Mouse (Mus musculus): ENCODE data around the gene Cd300lb. TPM values are rescaled to one million over a fixed set of nuclear protein-coding genes. Genes with fewer than 3 reads are reported as not detected.
A peak's percentile ranks its signal among the peaks of the same experiment; 100 is the strongest.

The Cd300lb gene
- total RNA-seq, 1 experiment from 2014 or later = 3.5 TPM

GRCm38 (mm10) chr11:114896085-114896484 is 38.1 kb downstream of the Cd300lb start:
- no peak for ATAC-seq (replicated peaks in 1 of 2; ENCODE audit: insufficient read depth in 1 of 2, low FRiP score in 2 of 2, low TSS enrichment in 1 of 2, low read depth in 1 of 2, poor library complexity in 2 of 2, severe bottlenecking in 2 of 2)

- no peak for ATAC-seq (replicated peaks in 1 of 2; ENCODE audit: insufficient read depth in 1 of 2, low FRiP score in 2 of 2, low TSS enrichment in 1 of 2, low read depth in 1 of 2, poor library complexity in 2 of 2, severe bottlenecking in 2 of 2)
Measured at GRCm38 (mm10) chr11:114890542-114890941, 43.6 kb downstream of the Cd300lb start.

DNA sequence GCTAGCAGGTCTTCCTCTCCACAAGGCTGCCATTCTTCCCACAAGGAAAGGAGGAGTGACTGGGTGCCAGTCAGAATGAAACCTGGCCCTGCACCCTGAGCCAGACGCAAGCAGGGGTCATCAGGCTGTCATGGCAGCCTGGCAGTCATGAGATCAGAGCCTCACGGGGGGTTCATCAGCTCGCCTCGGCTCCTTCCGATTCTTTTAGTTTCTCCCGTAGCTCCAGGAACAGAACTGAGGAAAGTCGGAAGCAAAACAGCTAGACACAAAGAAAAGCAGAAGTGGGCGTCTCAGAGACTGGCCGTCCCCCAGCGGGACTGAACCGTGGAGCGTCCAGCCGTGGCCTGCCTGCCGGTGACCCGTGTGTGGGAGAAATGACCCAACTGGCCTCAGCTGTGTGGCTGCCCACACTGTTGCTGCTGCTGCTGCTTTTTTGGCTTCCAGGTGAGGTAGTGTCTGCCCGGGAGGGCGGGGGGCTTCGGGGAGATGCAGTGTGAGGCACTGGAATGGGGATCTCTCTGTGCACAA is 44.1 kb downstream of the Cd300lb start, which contains the start of gene Cd300a:
Gene Cd300a (plus strand): TSS at position 51 of the 528 bp plus-strand sequence.
- ATAC-seq (replicated peaks in 1 of 2; ENCODE audit: insufficient read depth in 1 of 2, low FRiP score in 2 of 2, low TSS enrichment in 1 of 2, low read depth in 1 of 2, poor library complexity in 2 of 2, severe bottlenecking in 2 of 2) = peak; percentile 74 to 82

GRCm38 (mm10) chr11:114884380-114885100 is 49.6 kb downstream of the Cd300lb start:
- no peak; a peak in 1 of 4 replicates for ATAC-seq (replicated peaks in 1 of 2; ENCODE audit: insufficient read depth in 1 of 2, low FRiP score in 2 of 2, low TSS enrichment in 1 of 2, low read depth in 1 of 2, poor library complexity in 2 of 2, severe bottlenecking in 2 of 2)

GRCm38 (mm10) chr11:114883251-114883789 is 50.9 kb downstream of the Cd300lb start:
- peak in 1 of 2 experiments; percentile 38; a peak in 1 of 4 replicates for ATAC-seq (replicated peaks in 1 of 2; ENCODE audit: insufficient read depth in 1 of 2, low FRiP score in 2 of 2, low TSS enrichment in 1 of 2, low read depth in 1 of 2, poor library complexity in 2 of 2, severe bottlenecking in 2 of 2)

GRCm38 (mm10) chr11:114880589-114880988 is 53.6 kb downstream of the Cd300lb start:
- no peak; a peak in 1 of 4 replicates for ATAC-seq (replicated peaks in 1 of 2; ENCODE audit: insufficient read depth in 1 of 2, low FRiP score in 2 of 2, low TSS enrichment in 1 of 2, low read depth in 1 of 2, poor library complexity in 2 of 2, severe bottlenecking in 2 of 2)

GRCm38 (mm10) chr11:114880185-114880584 is 54.0 kb downstream of the Cd300lb start:
- no peak for ATAC-seq (replicated peaks in 1 of 2; ENCODE audit: insufficient read depth in 1 of 2, low FRiP score in 2 of 2, low TSS enrichment in 1 of 2, low read depth in 1 of 2, poor library complexity in 2 of 2, severe bottlenecking in 2 of 2)

GRCm38 (mm10) chr11:114879666-114880065 is 54.5 kb downstream of the Cd300lb start:
- ATAC-seq (replicated peaks in 1 of 2; ENCODE audit: insufficient read depth in 1 of 2, low FRiP score in 2 of 2, low TSS enrichment in 1 of 2, low read depth in 1 of 2, poor library complexity in 2 of 2, severe bottlenecking in 2 of 2) = peak; percentile 67 to 75

GRCm38 (mm10) chr11:114877145-114877544 is 57.0 kb downstream of the Cd300lb start:
- ATAC-seq (replicated peaks in 1 of 2; ENCODE audit: insufficient read depth in 1 of 2, low FRiP score in 2 of 2, low TSS enrichment in 1 of 2, low read depth in 1 of 2, poor library complexity in 2 of 2, severe bottlenecking in 2 of 2) = no peak

GRCm38 (mm10) chr11:114876621-114877020 is 57.6 kb downstream of the Cd300lb start:
- ATAC-seq (replicated peaks in 1 of 2; ENCODE audit: insufficient read depth in 1 of 2, low FRiP score in 2 of 2, low TSS enrichment in 1 of 2, low read depth in 1 of 2, poor library complexity in 2 of 2, severe bottlenecking in 2 of 2) = no peak

- ATAC-seq (replicated peaks in 1 of 2; ENCODE audit: insufficient read depth in 1 of 2, low FRiP score in 2 of 2, low TSS enrichment in 1 of 2, low read depth in 1 of 2, poor library complexity in 2 of 2, severe bottlenecking in 2 of 2) = no peak
Measured at GRCm38 (mm10) chr11:114876176-114876575, 58.0 kb downstream of the Cd300lb start.

GRCm38 (mm10) chr11:114875301-114875801 is 58.8 kb downstream of the Cd300lb start:
- no peak for ATAC-seq (replicated peaks in 1 of 2; ENCODE audit: insufficient read depth in 1 of 2, low FRiP score in 2 of 2, low TSS enrichment in 1 of 2, low read depth in 1 of 2, poor library complexity in 2 of 2, severe bottlenecking in 2 of 2)

DNA sequence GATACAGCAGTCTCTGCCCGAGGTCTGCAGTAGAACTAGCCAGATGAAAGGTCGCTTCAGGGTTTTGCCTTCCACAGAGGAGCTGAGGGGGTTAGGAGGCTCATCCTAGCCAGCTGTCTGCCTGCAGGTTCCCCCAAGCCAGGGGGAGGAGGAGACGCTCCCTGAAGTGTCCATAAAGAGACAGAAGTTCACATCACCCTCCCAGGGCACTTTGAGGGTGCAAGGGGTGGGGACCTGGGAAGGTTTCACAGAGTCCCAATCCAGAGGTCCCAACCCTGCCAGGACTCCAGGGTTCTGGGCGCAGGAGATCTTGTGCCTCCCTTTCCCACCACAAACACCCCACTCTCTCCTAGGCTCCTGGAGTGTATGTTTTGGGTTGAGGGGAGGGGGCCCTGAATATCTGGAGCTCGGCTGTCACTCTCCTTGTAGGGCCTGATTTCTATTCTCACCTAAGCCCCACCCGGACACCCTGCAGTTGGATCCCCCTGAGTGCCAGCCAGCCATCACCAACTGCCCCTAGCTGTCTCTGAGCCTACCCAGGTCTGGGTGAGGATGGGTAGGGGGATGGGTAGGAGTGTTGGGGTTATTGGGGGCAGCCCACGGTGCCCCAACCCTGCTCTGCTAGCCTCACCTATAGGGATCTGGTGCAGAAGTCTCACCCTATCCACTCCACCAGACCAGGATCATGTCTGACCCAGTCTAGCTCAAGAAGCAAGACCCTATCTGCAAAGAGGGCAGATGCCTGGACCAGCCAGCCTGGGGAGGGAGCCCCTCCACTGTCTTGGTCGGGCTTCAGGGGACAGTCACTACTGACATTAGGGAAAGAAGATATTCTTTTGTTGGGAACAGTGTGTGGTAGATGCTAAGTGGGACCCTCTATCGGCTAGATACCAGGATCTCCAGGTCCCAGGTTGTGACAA is 59.7 kb downstream of the Cd300lb start:
- no peak for ATAC-seq (replicated peaks in 1 of 2; ENCODE audit: insufficient read depth in 1 of 2, low FRiP score in 2 of 2, low TSS enrichment in 1 of 2, low read depth in 1 of 2, poor library complexity in 2 of 2, severe bottlenecking in 2 of 2)

DNA sequence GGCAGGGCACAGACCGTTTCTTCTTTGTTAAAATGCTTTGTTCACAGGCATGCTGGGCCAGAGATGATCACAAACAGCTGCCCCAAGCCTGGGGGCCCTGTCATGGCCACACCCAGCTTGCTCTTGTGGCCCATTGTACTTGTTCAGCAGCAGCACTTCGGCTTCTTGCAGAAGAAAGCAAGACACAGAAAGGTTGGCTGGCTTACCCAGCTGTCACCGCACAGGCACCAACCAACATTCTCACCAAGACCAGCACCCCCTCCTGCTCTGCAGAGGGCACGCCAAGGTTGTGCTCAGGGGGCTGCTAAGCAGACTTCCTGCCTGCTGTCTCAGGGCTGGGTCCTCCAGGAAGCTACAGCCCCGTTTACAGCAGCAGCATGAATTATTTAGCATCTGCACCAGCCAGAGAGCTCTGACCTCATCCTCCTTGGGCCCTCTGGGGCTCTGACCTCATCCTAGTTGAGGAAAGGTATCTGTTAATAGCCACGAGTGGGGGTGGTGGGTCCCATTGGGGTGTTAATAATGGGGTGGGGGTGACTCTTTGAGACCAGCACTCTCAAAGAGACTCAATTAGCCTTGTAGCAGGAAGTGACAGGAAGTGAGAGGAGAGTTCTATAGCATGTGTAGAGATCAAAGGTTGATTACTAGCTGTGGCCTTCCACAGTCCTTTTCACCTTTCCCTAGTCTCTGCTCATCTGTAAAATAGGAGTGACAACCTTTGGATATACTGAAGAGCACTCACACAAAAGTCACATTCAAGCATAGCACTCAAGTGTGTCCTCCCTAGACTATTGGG is 61.0 kb downstream of the Cd300lb start:
- peak; percentile 12 to 54; a peak in 3 of 4 replicates for ATAC-seq (replicated peaks in 1 of 2; ENCODE audit: insufficient read depth in 1 of 2, low FRiP score in 2 of 2, low TSS enrichment in 1 of 2, low read depth in 1 of 2, poor library complexity in 2 of 2, severe bottlenecking in 2 of 2)
